Mouse (Mus musculus) heart, embryonic 11.5 days (tissue): ENCODE data around the gene Cep170. TPM values are rescaled to one million over a fixed set of nuclear protein-coding genes. Genes with fewer than 3 reads are reported as not detected.

Experiments
- ATAC-seq: fragments of 200-750 bp; cut with Nextera tagmentation; replicated peaks from 2 replicates; pipeline ENCODE4 v1.8.0; 2017; ENCODE audit warnings: moderate library complexity; ENCODE audit not compliant: insufficient number of reproducible peaks, low FRiP score, low TSS enrichment
- H3K27ac ChIP-seq: fragments of 300-500 bp; sonication (generic); 2 replicates; pipeline ENCODE4 v1.5.1; 2014; ENCODE audit warnings: mild to moderate bottlenecking, low read depth, low read length
- H3K27me3 ChIP-seq: fragments of 300-500 bp; sonication (generic); 2 replicates; pipeline ENCODE4 v1.6.1; 2014; ENCODE audit warnings: mild to moderate bottlenecking, low read length, mixed read lengths; ENCODE audit not compliant: control insufficient read depth, insufficient read depth
- H3K36me3 ChIP-seq: fragments of 300-500 bp; sonication (generic); 2 replicates; pipeline ENCODE4 v1.6.1; 2014; ENCODE audit warnings: mild to moderate bottlenecking, low read length, moderate library complexity, mixed read lengths; ENCODE audit not compliant: control insufficient read depth, insufficient read depth
- H3K4me1 ChIP-seq: fragments of 300-500 bp; sonication (generic); 2 replicates; pipeline ENCODE4 v1.6.1; 2014; ENCODE audit warnings: low read length; ENCODE audit not compliant: control insufficient read depth, insufficient read depth
- H3K4me2 ChIP-seq: fragments of 300-500 bp; sonication (generic); 2 replicates; pipeline ENCODE4 v1.6.1; 2014; ENCODE audit warnings: mild to moderate bottlenecking, moderate library complexity
- H3K4me3 ChIP-seq: fragments of 300-500 bp; sonication (generic); 2 replicates; pipeline ENCODE4 v1.5.1; 2014; ENCODE audit warnings: low read depth, low read length
- H3K9ac ChIP-seq: fragments of 300-500 bp; sonication (generic); 2 replicates; pipeline ENCODE4 v1.6.1; 2014; ENCODE audit warnings: mild to moderate bottlenecking, low read depth, low read length, moderate library complexity
- H3K9me3 ChIP-seq: fragments of 300-500 bp; sonication (generic); replicated peaks from 2 replicates; pipeline ENCODE4 v1.6.1; 2016; ENCODE audit warnings: low read length; ENCODE audit not compliant: control insufficient read depth
- WGBS: fragments of 180-500 bp; shearing (Covaris S2); extraction: QIAGEN DNeasy Blood & Tissue Kit; methylation state at CpG from one replicate; pipeline ENCODE4 v1.1.7; 2014; ENCODE audit not compliant: insufficient replicate concordance; 5-methylcytosine and 5-hydroxymethylcytosine counted together
- polyA plus RNA-seq: library from polyadenylated mRNA; unstranded; fragments of >200 nt; fragmentation: Nextera tagmentation; extraction: Ambion mirVana; gene quantifications from 2 replicates; pipeline ENCODE4 v1.2.1, GENCODE M21; 2014

Cep170 gene
- polyA plus RNA-seq: 30.6 and 33.9 TPM in 2 replicates

GRCm38 (mm10) chr1:176814036-176814420, at the start of gene Cep170:
Gene Cep170, minus strand, starts transcription at chr1:176814067.
- Histone ChIP-seq H3K4me3 (peak within 1 kb of the TSS; percentile 84), H3K9ac (peak within 1 kb of the TSS; percentile 95), H3K27ac (peak within 1 kb of the TSS; percentile 98), H3K4me2 (peak within 1 kb of the TSS; percentile 73), H3K9me3 (no peaks in the 10 kb centered on the region), H3K4me1 (peaks cover 9% of the 10 kb centered on the region), H3K27me3 (no peaks in the 10 kb centered on the region), H3K36me3 (no peaks in the 10 kb centered on the region)
- ATAC-seq: peak; percentile 91
- under 1% methylated on average over 28 of the region's 28 CpGs for WGBS

GRCm38 (mm10) chr1:176861981-176862644, 48.2 kb upstream of the Cep170 start:
- Histone ChIP-seq H3K9me3 (no peaks in the 10 kb centered on the region), H3K9ac (no peak overlapping the region), H3K4me1 (no peaks in the 10 kb centered on the region), H3K4me3 (no peak overlapping the region), H3K36me3 (no peaks in the 10 kb centered on the region), H3K4me2 (no peak overlapping the region), H3K27me3 (no peaks in the 10 kb centered on the region), H3K27ac (no peak overlapping the region)
- 59% methylated on average over 9 of the region's 9 CpGs for WGBS
- ATAC-seq: no peak

- Histone ChIP-seq H3K4me2 (no peak overlapping the region), H3K36me3 (no peaks in the 10 kb centered on the region; the same call in 1 of the 2 replicates), H3K27ac (no peak overlapping the region), H3K9ac (no peak overlapping the region), H3K4me3 (no peak overlapping the region), H3K27me3 (no peaks in the 10 kb centered on the region), H3K4me1 (no peaks in the 10 kb centered on the region; the same call in 1 of the 2 replicates), H3K9me3 (peaks cover 3% of the 10 kb centered on the region; the same call in 1 of the 2 replicates)
- 89% methylated on average over 9 of the region's 9 CpGs for WGBS
- ATAC-seq: no peak
These were observed 39.1 kb upstream of the Cep170 start for GRCm38 (mm10) chr1:176852813-176853590.

GRCm38 (mm10) chr1:176851401-176851800, 37.5 kb upstream of the Cep170 start:
- no peak overlapping the region for H3K9ac ChIP-seq
- H3K9me3 ChIP-seq: peaks cover 3% of the 10 kb centered on the region; the same call in 1 of the 2 replicates
- no peak overlapping the region for H3K4me3 ChIP-seq
- H3K4me1 ChIP-seq: no peaks in the 10 kb centered on the region; the same call in 1 of the 2 replicates
- ATAC-seq: no peak
- H3K36me3 ChIP-seq: no peaks in the 10 kb centered on the region; the same call in 1 of the 2 replicates
- H3K27me3 ChIP-seq: no peaks in the 10 kb centered on the region
- no peak overlapping the region for H3K4me2 ChIP-seq
- WGBS: 92% methylated on average over 7 of the region's 7 CpGs
- no peak overlapping the region for H3K27ac ChIP-seq

GRCm38 (mm10) chr1:176849377-176849776, 35.5 kb upstream of the Cep170 start:
- Histone ChIP-seq H3K27ac (no peak overlapping the region), H3K9me3 (peaks cover 3% of the 10 kb centered on the region; the same call in 1 of the 2 replicates), H3K36me3 (no peaks in the 10 kb centered on the region; the same call in 1 of the 2 replicates), H3K4me1 (no peaks in the 10 kb centered on the region; the same call in 1 of the 2 replicates), H3K4me3 (no peak overlapping the region), H3K27me3 (no peaks in the 10 kb centered on the region), H3K9ac (no peak overlapping the region), H3K4me2 (no peak overlapping the region)
- WGBS: 84% methylated on average over 2 of the region's 2 CpGs
- no peak for ATAC-seq

- 82% methylated on average over 11 of the region's 11 CpGs for WGBS
- Histone ChIP-seq H3K9me3 (peaks cover 3% of the 10 kb centered on the region; the same call in 1 of the 2 replicates), H3K4me1 (no peaks in the 10 kb centered on the region; the same call in 1 of the 2 replicates), H3K27me3 (no peaks in the 10 kb centered on the region), H3K9ac (no peak overlapping the region), H3K4me3 (no peak overlapping the region), H3K27ac (no peak overlapping the region), H3K4me2 (no peak overlapping the region), H3K36me3 (no peaks in the 10 kb centered on the region; the same call in 1 of the 2 replicates)
- no peak for ATAC-seq
These were observed 34.9 kb upstream of the Cep170 start for GRCm38 (mm10) chr1:176848613-176849290.

GRCm38 (mm10) chr1:176847118-176847859, 33.4 kb upstream of the Cep170 start:
- no peaks in the 10 kb centered on the region; the same call in 1 of the 2 replicates for H3K9me3 ChIP-seq
- no peak overlapping the region for H3K4me3 ChIP-seq
- 75% methylated on average over 10 of the region's 10 CpGs for WGBS
- no peaks in the 10 kb centered on the region; the same call in 1 of the 2 replicates for H3K4me1 ChIP-seq
- no peak for ATAC-seq
- H3K36me3 ChIP-seq: no peaks in the 10 kb centered on the region; the same call in 1 of the 2 replicates
- H3K4me2 ChIP-seq: no peak overlapping the region
- no peaks in the 10 kb centered on the region for H3K27me3 ChIP-seq
- H3K27ac ChIP-seq: no peak overlapping the region
- H3K9ac ChIP-seq: no peak overlapping the region
